Mouse (Mus musculus) intestine, postnatal 0 days (tissue): Measurements from ENCODE around the gene B4galnt3. TPM values are rescaled to one million over a fixed set of nuclear protein-coding genes. Genes with fewer than 3 reads are reported as not detected.
A peak's percentile ranks its signal among the peaks of the same experiment; 100 is the strongest.

Experiments used
- ATAC-seq: fragments of 200-750 bp; cut with Nextera tagmentation; 2 replicates; pipeline ENCODE4 v1.8.0; 2017; ENCODE audit warnings: mild to moderate bottlenecking, moderate TSS enrichment, moderate library complexity
- H3K27ac ChIP-seq: fragments of 300-500 bp; sonication (generic); 2 replicates; pipeline ENCODE4 v1.5.1; 2014; ENCODE audit warnings: mild to moderate bottlenecking, low read depth, low read length, moderate library complexity
- H3K27me3 ChIP-seq: fragments of 300-500 bp; sonication (generic); replicated peaks from 2 replicates; pipeline ENCODE4 v1.6.1; 2014; ENCODE audit warnings: low read length, mixed read lengths; ENCODE audit not compliant: control insufficient read depth, insufficient read depth
- H3K36me3 ChIP-seq: fragments of 300-500 bp; sonication (generic); 2 replicates; pipeline ENCODE4 v1.6.1; 2014; ENCODE audit warnings: mild to moderate bottlenecking, moderate library complexity; ENCODE audit not compliant: control insufficient read depth, insufficient read depth
- H3K4me1 ChIP-seq: fragments of 300-500 bp; sonication (generic); replicated peaks from 2 replicates; pipeline ENCODE4 v1.6.1; 2014; ENCODE audit warnings: antibody characterized with exemption, low read length, mixed read lengths; ENCODE audit not compliant: control insufficient read depth, insufficient read depth
- H3K4me2 ChIP-seq: fragments of 300-500 bp; sonication (generic); replicated peaks from 2 replicates; pipeline ENCODE4 v1.6.1; 2014; ENCODE audit warnings: low read depth, mild to moderate bottlenecking, moderate library complexity
- H3K4me3 ChIP-seq: fragments of 300-500 bp; sonication (generic); 2 replicates; pipeline ENCODE4 v1.5.1; 2014; ENCODE audit warnings: low read depth, low read length
- H3K9ac ChIP-seq: fragments of 300-500 bp; sonication (generic); 2 replicates; pipeline ENCODE4 v1.6.1; 2014; ENCODE audit warnings: mild to moderate bottlenecking, low read depth, low read length
- H3K9me3 ChIP-seq: fragments of 300-500 bp; sonication (generic); 2 replicates; pipeline ENCODE4 v1.6.1; 2016; ENCODE audit warnings: mixed run types; ENCODE audit not compliant: control insufficient read depth
- CTCF ChIP-seq: sonication (generic); IDR thresholded peaks from 2 replicates; pipeline ENCODE4 v1.5.1; 2016; ENCODE audit warnings: low read depth, mild to moderate bottlenecking, control low read depth, antibody characterized with exemption, moderate library complexity
- WGBS: fragments of 180-500 bp; shearing (Covaris S2); extraction: QIAGEN DNeasy Blood & Tissue Kit; methylation state at CpG from one replicate; pipeline ENCODE4 v1.1.7; 2014; 5-methylcytosine and 5-hydroxymethylcytosine counted together
- polyA plus RNA-seq: library from polyadenylated mRNA; unstranded; fragments of >200 nt; fragmentation: Nextera tagmentation; extraction: Ambion mirVana; gene quantifications from 2 replicates; pipeline ENCODE4 v1.2.1, GENCODE M21; 2015

Gene B4galnt3
- polyA plus RNA-seq, 1 experiment from 2014 or later, result 0.95 TPM

- TF ChIP-seq CTCF, result no peak
- H3K9me3 ChIP-seq, result no peaks in the 10 kb centered on the region
- no peaks in the 10 kb centered on the region for H3K27me3 ChIP-seq
- no peak overlapping the region for H3K4me3 ChIP-seq
- no peak overlapping the region for H3K9ac ChIP-seq
- no peaks in the 10 kb centered on the region for H3K36me3 ChIP-seq
- H3K27ac ChIP-seq, result no peak overlapping the region
- H3K4me1 ChIP-seq, result no peaks in the 10 kb centered on the region
- 44% methylated on average over 7 of the region's 7 CpGs for WGBS
- no peak overlapping the region for H3K4me2 ChIP-seq
- ATAC-seq, result peak; percentile 65
These were observed 119.7 kb downstream of the B4galnt3 start for GRCm38 (mm10) chr6:120174602-120175115.

GRCm38 (mm10) chr6:120174028-120174601 is 120.2 kb downstream of the B4galnt3 start:
- WGBS, result 52% methylated on average over 6 of the region's 6 CpGs
- ATAC-seq, result peak; percentile 31
- H3K27ac ChIP-seq, result no peak overlapping the region
- no peaks in the 10 kb centered on the region for H3K4me1 ChIP-seq
- no peaks in the 10 kb centered on the region for H3K27me3 ChIP-seq
- H3K9me3 ChIP-seq, result no peaks in the 10 kb centered on the region
- no peaks in the 10 kb centered on the region for H3K36me3 ChIP-seq
- H3K4me3 ChIP-seq, result no peak overlapping the region
- H3K4me2 ChIP-seq, result no peak overlapping the region; the same call in 1 of the 2 replicates
- TF ChIP-seq CTCF, result no peak
- H3K9ac ChIP-seq, result no peak overlapping the region

- Histone ChIP-seq H3K27me3 (no peaks in the 10 kb centered on the region), H3K27ac (no peak overlapping the region), H3K4me1 (no peaks in the 10 kb centered on the region), H3K36me3 (no peaks in the 10 kb centered on the region), H3K4me2 (no peak overlapping the region), H3K4me3 (no peak overlapping the region), H3K9ac (no peak overlapping the region), H3K9me3 (no peaks in the 10 kb centered on the region)
- WGBS, result 75% methylated on average over 8 of the region's 8 CpGs
- no peak; the same call in 1 of the 2 replicates for ATAC-seq
- TF ChIP-seq CTCF, result no peak
These were observed 121.9 kb downstream of the B4galnt3 start for GRCm38 (mm10) chr6:120172294-120173017.

GRCm38 (mm10) chr6:120167574-120167973 is 126.8 kb downstream of the B4galnt3 start:
- Histone ChIP-seq H3K4me3 (no peak overlapping the region), H3K4me2 (no peak overlapping the region), H3K4me1 (no peaks in the 10 kb centered on the region), H3K9me3 (no peaks in the 10 kb centered on the region), H3K36me3 (no peaks in the 10 kb centered on the region), H3K27ac (no peak overlapping the region), H3K27me3 (no peaks in the 10 kb centered on the region), H3K9ac (no peak overlapping the region)
- WGBS, result 27% methylated on average over 4 of the region's 4 CpGs
- ATAC-seq, result no peak
- no peak for TF ChIP-seq CTCF

GRCm38 (mm10) chr6:120164765-120165164 is 129.6 kb downstream of the B4galnt3 start:
- Histone ChIP-seq H3K9me3 (no peaks in the 10 kb centered on the region), H3K9ac (no peak overlapping the region)
- no peak for TF ChIP-seq CTCF

GRCm38 (mm10) chr6:120162928-120163327 is 131.4 kb downstream of the B4galnt3 start:
- H3K36me3 ChIP-seq, result no peaks in the 10 kb centered on the region
- H3K4me3 ChIP-seq, result no peak overlapping the region
- no peak overlapping the region for H3K27ac ChIP-seq
- no peak overlapping the region for H3K4me2 ChIP-seq
- no peaks in the 10 kb centered on the region for H3K27me3 ChIP-seq
- H3K4me1 ChIP-seq, result no peaks in the 10 kb centered on the region
- TF ChIP-seq CTCF, result no peak
- ATAC-seq, result no peak
- no peaks in the 10 kb centered on the region for H3K9me3 ChIP-seq
- WGBS, result 82% methylated on average over 6 of the region's 6 CpGs
- no peak overlapping the region for H3K9ac ChIP-seq

More at GRCm38 (mm10) chr6:120164765-120165164, 129.6 kb downstream of the B4galnt3 start:
- no peak overlapping the region for H3K4me3 ChIP-seq
- ATAC-seq, result no peak
- no peaks in the 10 kb centered on the region for H3K27me3 ChIP-seq
- whole genome bisulfite sequencing, result 83% methylated on average over 4 of the region's 4 CpGs
- no peak overlapping the region for H3K27ac ChIP-seq
- H3K4me1 ChIP-seq, result no peaks in the 10 kb centered on the region
- no peaks in the 10 kb centered on the region for H3K36me3 ChIP-seq
- no peak overlapping the region for H3K4me2 ChIP-seq
